Mouse (Mus musculus): ENCODE results near the gene Plekhg4.

Plekhg4 gene

GRCm38 (mm10) chr8:105336373-105337130 is 36.5 kb upstream of the Plekhg4 start:
- peaks cover 4% of the 10 kb centered on the region; the same call in 1 of the 2 replicates for H3K27me3 ChIP-seq (ENCODE audit: insufficient read depth, low read length)
- H3K36me3 ChIP-seq (ENCODE audit: insufficient read depth, low read length), result peaks cover 43% of the 10 kb centered on the region
- peak overlapping the region; percentile 81 for H3K4me3 ChIP-seq (replicated peaks; ENCODE audit: low read length)
- no peak for TF ChIP-seq CTCF (conservative IDR thresholded peaks at IDR 0.05; ENCODE audit: low read length)
- TF ChIP-seq NANOG (IDR thresholded peaks at IDR 0.05; ENCODE audit: borderline replicate concordance, low read length), result no peak
- no peak for TF ChIP-seq POU5F1 (IDR thresholded peaks at IDR 0.05; ENCODE audit: borderline replicate concordance, low read length)
- H3K9me3 ChIP-seq (ENCODE audit: low read length), result no peaks in the 10 kb centered on the region
- H3K4me1 ChIP-seq (replicated peaks; ENCODE audit: low read depth, low read length), result peaks cover 71% of the 10 kb centered on the region

GRCm38 (mm10) chr8:105338992-105339391 is 34.1 kb upstream of the Plekhg4 start:
- Histone ChIP-seq H3K36me3 (ENCODE audit: insufficient read depth, low read length) (peaks cover 27% of the 10 kb centered on the region), H3K9me3 (ENCODE audit: low read length) (no peaks in the 10 kb centered on the region), H3K27me3 (ENCODE audit: insufficient read depth, low read length) (peaks cover 4% of the 10 kb centered on the region; the same call in 1 of the 2 replicates), H3K4me3 (replicated peaks; ENCODE audit: low read length) (no peak overlapping the region), H3K4me1 (replicated peaks; ENCODE audit: low read depth, low read length) (peaks cover 76% of the 10 kb centered on the region)
- no peak for TF ChIP-seq NANOG (IDR thresholded peaks at IDR 0.05; ENCODE audit: borderline replicate concordance, low read length)
- TF ChIP-seq CTCF (conservative IDR thresholded peaks at IDR 0.05; ENCODE audit: low read length), result no peak
- TF ChIP-seq POU5F1 (IDR thresholded peaks at IDR 0.05; ENCODE audit: borderline replicate concordance, low read length), result no peak

- peaks cover 82% of the 10 kb centered on the region for H3K4me1 ChIP-seq (replicated peaks; ENCODE audit: low read depth, low read length)
- H3K9me3 ChIP-seq (ENCODE audit: low read length), result no peaks in the 10 kb centered on the region
- H3K4me3 ChIP-seq (replicated peaks; ENCODE audit: low read length), result no peak overlapping the region
- no peak for TF ChIP-seq CTCF (conservative IDR thresholded peaks at IDR 0.05; ENCODE audit: low read length)
- TF ChIP-seq NANOG (IDR thresholded peaks at IDR 0.05; ENCODE audit: borderline replicate concordance, low read length), result no peak
- no peak for TF ChIP-seq POU5F1 (IDR thresholded peaks at IDR 0.05; ENCODE audit: borderline replicate concordance, low read length)
- peaks cover 6% of the 10 kb centered on the region; the same call in 1 of the 2 replicates for H3K27me3 ChIP-seq (ENCODE audit: insufficient read depth, low read length)
- peaks cover 19% of the 10 kb centered on the region for H3K36me3 ChIP-seq (ENCODE audit: insufficient read depth, low read length)
Observed at GRCm38 (mm10) chr8:105339886-105340635, 33.0 kb upstream of the Plekhg4 start.

DNA sequence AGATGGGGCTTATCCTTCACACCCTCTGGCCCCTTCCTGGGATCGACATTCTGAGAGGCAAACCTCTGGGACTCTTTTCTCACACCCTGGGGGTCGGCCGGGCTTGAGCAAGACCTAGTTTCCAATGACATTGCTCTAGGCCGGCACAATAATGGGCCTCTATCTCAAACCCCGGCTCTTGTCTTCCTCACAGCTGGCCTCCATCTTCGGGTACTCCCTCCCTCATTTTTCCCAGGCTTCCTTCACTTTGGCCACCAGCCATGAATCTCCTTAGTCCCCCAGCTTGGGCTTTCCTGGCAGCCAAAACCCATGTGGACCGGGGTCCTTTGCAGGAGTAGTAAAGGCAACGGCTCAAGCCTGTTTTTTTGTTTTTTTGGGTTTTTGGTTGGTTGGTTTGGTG is 31.7 kb upstream of the Plekhg4 start:
- no peaks in the 10 kb centered on the region for H3K9me3 ChIP-seq (ENCODE audit: low read length)
- peaks cover 13% of the 10 kb centered on the region for H3K27me3 ChIP-seq (ENCODE audit: insufficient read depth, low read length)
- no peak overlapping the region for H3K4me3 ChIP-seq (replicated peaks; ENCODE audit: low read length)
- peaks cover 9% of the 10 kb centered on the region; the same call in 1 of the 2 replicates for H3K36me3 ChIP-seq (ENCODE audit: insufficient read depth, low read length)
- no peak for TF ChIP-seq NANOG (IDR thresholded peaks at IDR 0.05; ENCODE audit: borderline replicate concordance, low read length)
- no peak for TF ChIP-seq CTCF (conservative IDR thresholded peaks at IDR 0.05; ENCODE audit: low read length)
- no peak for TF ChIP-seq POU5F1 (IDR thresholded peaks at IDR 0.05; ENCODE audit: borderline replicate concordance, low read length)
- peaks cover 85% of the 10 kb centered on the region for H3K4me1 ChIP-seq (replicated peaks; ENCODE audit: low read depth, low read length)

GRCm38 (mm10) chr8:105342768-105343167 is 30.3 kb upstream of the Plekhg4 start:
- H3K4me1 ChIP-seq (replicated peaks; ENCODE audit: low read depth, low read length), result peaks cover 80% of the 10 kb centered on the region
- H3K27me3 ChIP-seq (ENCODE audit: insufficient read depth, low read length), result peaks cover 17% of the 10 kb centered on the region
- TF ChIP-seq NANOG (IDR thresholded peaks at IDR 0.05; ENCODE audit: borderline replicate concordance, low read length) (0 out of 2 replicates have a peak, but pooled peaks have one; percentile 23), POU5F1 (IDR thresholded peaks at IDR 0.05; ENCODE audit: borderline replicate concordance, low read length) (no peak)
- H3K4me3 ChIP-seq (replicated peaks; ENCODE audit: low read length), result no peak overlapping the region
- H3K36me3 ChIP-seq (ENCODE audit: insufficient read depth, low read length), result peaks cover 9% of the 10 kb centered on the region; the same call in 1 of the 2 replicates
- no peaks in the 10 kb centered on the region for H3K9me3 ChIP-seq (ENCODE audit: low read length)

DNA sequence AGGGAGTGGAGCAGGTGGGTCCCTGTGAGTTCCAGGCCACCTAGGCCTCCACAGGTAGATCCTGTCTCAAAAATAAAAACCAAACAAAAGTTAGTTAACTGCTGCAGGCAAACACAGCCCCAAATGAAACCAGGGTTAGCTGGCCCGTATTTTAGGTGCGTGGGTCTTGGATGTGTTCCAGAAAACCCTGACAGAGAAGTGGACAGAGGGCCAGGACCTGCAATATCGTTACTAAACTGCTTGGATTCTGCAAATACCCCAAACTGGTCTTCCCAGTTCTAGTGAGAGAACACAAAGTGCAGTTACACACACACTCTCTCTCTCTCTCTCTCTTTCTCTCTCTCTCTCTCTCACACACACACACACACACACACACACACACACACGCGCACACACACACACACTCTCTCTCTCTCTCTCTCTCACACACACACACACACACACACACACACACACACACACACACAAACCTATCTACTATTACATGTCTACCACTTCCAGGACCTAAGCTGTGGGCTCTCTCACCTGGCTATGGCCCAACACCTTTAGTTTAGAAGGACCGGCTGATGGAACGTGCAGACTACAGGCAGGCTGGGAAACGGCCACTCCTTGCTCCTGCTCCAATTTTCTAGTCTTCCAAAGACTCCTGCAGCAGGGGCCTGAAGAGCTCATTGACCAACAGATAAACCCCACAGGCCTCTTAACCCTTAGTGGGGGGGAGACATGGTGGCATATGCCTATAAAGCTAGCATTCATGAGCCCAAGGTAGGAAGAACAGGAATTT is 29.1 kb upstream of the Plekhg4 start:
- Histone ChIP-seq H3K9me3 (ENCODE audit: low read length) (no peaks in the 10 kb centered on the region), H3K27me3 (ENCODE audit: insufficient read depth, low read length) (peaks cover 20% of the 10 kb centered on the region), H3K36me3 (ENCODE audit: insufficient read depth, low read length) (0 out of 2 replicates have a peak, but pooled peaks cover 4% of the 10 kb centered on the region), H3K4me3 (replicated peaks; ENCODE audit: low read length) (no peak overlapping the region), H3K4me1 (replicated peaks; ENCODE audit: low read depth, low read length) (peaks cover 78% of the 10 kb centered on the region)
- TF ChIP-seq CTCF (conservative IDR thresholded peaks at IDR 0.05; ENCODE audit: low read length) (no peak), NANOG (IDR thresholded peaks at IDR 0.05; ENCODE audit: borderline replicate concordance, low read length) (no peak), POU5F1 (IDR thresholded peaks at IDR 0.05; ENCODE audit: borderline replicate concordance, low read length) (no peak)

DNA sequence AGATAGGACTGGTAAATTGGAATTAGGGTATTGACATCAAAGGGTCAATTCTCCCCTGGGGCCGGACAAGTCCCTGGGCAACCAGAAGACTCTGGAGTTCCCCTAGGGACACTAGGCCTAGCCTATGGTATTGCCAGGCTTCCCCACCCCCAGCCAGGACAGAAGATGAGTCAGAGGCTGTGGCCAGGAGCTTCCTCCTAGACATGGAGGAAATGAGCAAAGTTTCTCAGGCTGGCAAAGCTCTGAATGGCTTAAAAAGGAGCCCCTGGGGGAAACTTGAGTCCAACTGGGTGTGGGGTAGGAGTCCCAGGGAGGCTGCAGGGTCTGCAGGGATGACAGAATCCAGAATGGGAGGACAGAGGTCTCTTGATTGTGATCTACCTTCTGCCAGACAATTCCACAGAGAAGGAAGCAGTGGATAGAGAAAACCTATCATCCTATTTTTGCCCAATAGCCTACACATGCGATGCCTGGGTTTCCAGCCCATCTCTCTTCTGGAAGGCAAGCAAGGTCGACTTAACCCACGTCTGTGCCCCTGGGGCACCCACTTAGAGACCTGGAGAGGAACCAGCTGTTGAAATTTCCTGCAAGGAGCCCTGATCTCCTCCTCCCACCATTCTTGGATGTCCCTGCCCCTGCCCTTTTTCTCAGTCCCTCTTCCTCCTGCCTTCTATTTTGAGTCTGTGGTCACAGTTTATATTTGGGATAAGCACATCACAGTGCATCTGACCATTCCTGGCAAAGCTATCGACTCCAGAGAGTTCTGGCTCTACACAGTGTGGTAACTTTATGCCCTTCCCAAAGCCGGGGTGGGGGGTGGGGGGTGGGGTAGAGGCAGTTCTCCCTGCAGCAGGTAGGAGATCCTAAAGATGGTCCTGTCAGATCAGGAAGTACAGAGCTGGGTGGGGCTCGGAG is 27.8 kb upstream of the Plekhg4 start:
- Histone ChIP-seq H3K9me3 (ENCODE audit: low read length) (no peaks in the 10 kb centered on the region), H3K4me1 (replicated peaks; ENCODE audit: low read depth, low read length) (peaks cover 82% of the 10 kb centered on the region), H3K27me3 (ENCODE audit: insufficient read depth, low read length) (peaks cover 33% of the 10 kb centered on the region), H3K36me3 (ENCODE audit: insufficient read depth, low read length) (0 out of 2 replicates have a peak, but pooled peaks cover 4% of the 10 kb centered on the region), H3K4me3 (replicated peaks; ENCODE audit: low read length) (0 out of 2 replicates have a peak overlapping the region, but pooled peaks have one; percentile 13)
- TF ChIP-seq POU5F1 (IDR thresholded peaks at IDR 0.05; ENCODE audit: borderline replicate concordance, low read length) (no peak), CTCF (conservative IDR thresholded peaks at IDR 0.05; ENCODE audit: low read length) (no peak), NANOG (IDR thresholded peaks at IDR 0.05; ENCODE audit: borderline replicate concordance, low read length) (no peak)

Measured in E14TG2a.4 (cell line).